Mouse (Mus musculus): ENCODE data around the gene Atp1b2. TPM values are rescaled to one million over a fixed set of nuclear protein-coding genes. Genes with fewer than 3 reads are reported as not detected.

Atp1b2 gene
- polyA plus RNA-seq, 1 experiment from 2014 or later = 60.0 TPM

- WGBS = 96% methylated on average over 22 of the region's 22 CpGs
- no peak overlapping the region for H3K9ac ChIP-seq
- H3K36me3 ChIP-seq (replicated peaks) = 0 out of 2 replicates have a peak, but pooled peaks cover 25% of the 10 kb centered on the region
- no peak overlapping the region for H3K4me2 ChIP-seq
- no peak for ATAC-seq (replicated peaks)
- no peaks in the 10 kb centered on the region for H3K27me3 ChIP-seq (replicated peaks)
- H3K4me3 ChIP-seq = no peak overlapping the region
- no peaks in the 10 kb centered on the region for H3K4me1 ChIP-seq
- H3K27ac ChIP-seq = no peak overlapping the region
- H3K9me3 ChIP-seq = no peaks in the 10 kb centered on the region
These were observed 16.4 kb downstream of the Atp1b2 start for GRCm38 (mm10) chr11:69589207-69589834.

GRCm38 (mm10) chr11:69585718-69586325 is 19.9 kb downstream of the Atp1b2 start:
- ATAC-seq (replicated peaks) = no peak
- Histone ChIP-seq H3K9me3 (no peaks in the 10 kb centered on the region), H3K9ac (no peak overlapping the region), H3K27me3 (replicated peaks) (no peaks in the 10 kb centered on the region), H3K4me3 (no peak overlapping the region), H3K27ac (no peak overlapping the region), H3K4me2 (no peak overlapping the region), H3K4me1 (peaks cover 12% of the 10 kb centered on the region), H3K36me3 (replicated peaks) (0 out of 2 replicates have a peak, but pooled peaks cover 20% of the 10 kb centered on the region)
- 84% methylated on average over 7 of the region's 7 CpGs for WGBS

GRCm38 (mm10) chr11:69584937-69585336 is 20.8 kb downstream of the Atp1b2 start:
- Histone ChIP-seq H3K9me3 (no peaks in the 10 kb centered on the region), H3K27me3 (replicated peaks) (no peaks in the 10 kb centered on the region), H3K9ac (no peak overlapping the region), H3K36me3 (replicated peaks) (0 out of 2 replicates have a peak, but pooled peaks cover 13% of the 10 kb centered on the region), H3K4me2 (no peak overlapping the region), H3K27ac (no peak overlapping the region), H3K4me3 (no peak overlapping the region), H3K4me1 (peaks cover 12% of the 10 kb centered on the region)
- 98% methylated on average over 13 of the region's 13 CpGs for WGBS
- no peak for ATAC-seq (replicated peaks)

GRCm38 (mm10) chr11:69584008-69584407 is 21.7 kb downstream of the Atp1b2 start:
- Histone ChIP-seq H3K9me3 (no peaks in the 10 kb centered on the region), H3K4me2 (no peak overlapping the region), H3K4me3 (no peak overlapping the region), H3K36me3 (replicated peaks) (0 out of 2 replicates have a peak, but pooled peaks cover 5% of the 10 kb centered on the region), H3K27me3 (replicated peaks) (no peaks in the 10 kb centered on the region), H3K4me1 (peaks cover 16% of the 10 kb centered on the region), H3K27ac (no peak overlapping the region), H3K9ac (no peak overlapping the region)
- ATAC-seq (replicated peaks) = no peak
- 87% methylated on average over 7 of the region's 7 CpGs for WGBS

GRCm38 (mm10) chr11:69582230-69582805 is 23.4 kb downstream of the Atp1b2 start:
- Histone ChIP-seq H3K4me2 (peak overlapping the region; percentile 85), H3K27ac (peak overlapping the region; percentile 93; the same call in 1 of the 2 replicates), H3K4me3 (peak overlapping the region; percentile 86), H3K36me3 (replicated peaks) (no peaks in the 10 kb centered on the region), H3K9me3 (no peaks in the 10 kb centered on the region), H3K4me1 (peaks cover 30% of the 10 kb centered on the region), H3K27me3 (replicated peaks) (no peaks in the 10 kb centered on the region), H3K9ac (0 out of 2 replicates have a peak overlapping the region, but pooled peaks have one; percentile 1)
- ATAC-seq (replicated peaks) = no peak
- WGBS = 60% methylated on average over 9 of the region's 9 CpGs

- Histone ChIP-seq H3K9ac (peak overlapping the region; percentile 68), H3K4me3 (peak overlapping the region; percentile 86), H3K4me1 (peaks cover 35% of the 10 kb centered on the region), H3K27me3 (replicated peaks) (no peaks in the 10 kb centered on the region), H3K9me3 (no peaks in the 10 kb centered on the region), H3K4me2 (peak overlapping the region; percentile 85), H3K36me3 (replicated peaks) (no peaks in the 10 kb centered on the region), H3K27ac (peak overlapping the region; percentile 93)
- ATAC-seq (replicated peaks) = no peak
- WGBS = 0% methylated on average over 8 of the region's 8 CpGs
These were observed 23.9 kb downstream of the Atp1b2 start for GRCm38 (mm10) chr11:69581814-69582213.

- Histone ChIP-seq H3K9me3 (no peaks in the 10 kb centered on the region), H3K36me3 (replicated peaks) (no peaks in the 10 kb centered on the region)
- ATAC-seq (replicated peaks) = peak; percentile 84
These were observed 24.5 kb downstream of the Atp1b2 start for GRCm38 (mm10) chr11:69581147-69581688.

GRCm38 (mm10) chr11:69580572-69581146 is 25.1 kb downstream of the Atp1b2 start:
- Histone ChIP-seq H3K9ac (peak overlapping the region; percentile 68), H3K27ac (peak overlapping the region; percentile 93), H3K4me1 (peaks cover 45% of the 10 kb centered on the region), H3K27me3 (replicated peaks) (no peaks in the 10 kb centered on the region), H3K4me2 (peak overlapping the region; percentile 85), H3K9me3 (no peaks in the 10 kb centered on the region), H3K4me3 (peak overlapping the region; percentile 86), H3K36me3 (replicated peaks) (no peaks in the 10 kb centered on the region)
- peak; percentile 16 for ATAC-seq (replicated peaks)
- under 1% methylated on average over 25 of the region's 25 CpGs for WGBS

More at GRCm38 (mm10) chr11:69581147-69581688, 24.5 kb downstream of the Atp1b2 start:
- peak overlapping the region; percentile 86 for H3K4me3 ChIP-seq
- H3K27ac ChIP-seq = peak overlapping the region; percentile 93
- H3K27me3 ChIP-seq (replicated peaks) = no peaks in the 10 kb centered on the region
- H3K4me2 ChIP-seq = peak overlapping the region; percentile 85
- H3K9ac ChIP-seq = peak overlapping the region; percentile 68
- WGBS = 0% methylated on average over 36 of the region's 36 CpGs
- peaks cover 41% of the 10 kb centered on the region for H3K4me1 ChIP-seq

GRCm38 (mm10) chr11:69580091-69580514 is 25.6 kb downstream of the Atp1b2 start, which contains the start of the genes Wrap53 and Trp53:
Wrap53 (minus strand) TSS chr11:69580255.
Trp53 (plus strand) TSS chr11:69580359.
- Histone ChIP-seq H3K9ac (peak within 1 kb of the TSS; percentile 69), H3K27ac (peak within 1 kb of the TSS; percentile 93), H3K9me3 (no peaks in the 10 kb centered on the region), H3K4me3 (peak within 1 kb of the TSS; percentile 86), H3K36me3 (replicated peaks) (no peaks in the 10 kb centered on the region), H3K27me3 (replicated peaks) (no peaks in the 10 kb centered on the region), H3K4me1 (peaks cover 51% of the 10 kb centered on the region), H3K4me2 (peak within 1 kb of the TSS; percentile 85)
- ATAC-seq (replicated peaks) = peak; percentile 67
- under 1% methylated on average over 13 of the region's 13 CpGs for WGBS

GRCm38 (mm10) chr11:69579128-69580017 is 26.4 kb downstream of the Atp1b2 start:
- Histone ChIP-seq H3K9me3 (no peaks in the 10 kb centered on the region), H3K4me2 (peak overlapping the region; percentile 85), H3K9ac (peak overlapping the region; percentile 69), H3K4me1 (peaks cover 58% of the 10 kb centered on the region), H3K27ac (peak overlapping the region; percentile 93), H3K4me3 (peak overlapping the region; percentile 86), H3K36me3 (replicated peaks) (no peaks in the 10 kb centered on the region), H3K27me3 (replicated peaks) (no peaks in the 10 kb centered on the region)
- ATAC-seq (replicated peaks) = peak; percentile 90
- WGBS = under 1% methylated on average over 39 of the region's 39 CpGs

GRCm38 (mm10) chr11:69578301-69578700 is 27.4 kb downstream of the Atp1b2 start:
- no peaks in the 10 kb centered on the region for H3K9me3 ChIP-seq
- H3K4me1 ChIP-seq = peaks cover 58% of the 10 kb centered on the region
- peak overlapping the region; percentile 86 for H3K4me3 ChIP-seq
- H3K4me2 ChIP-seq = peak overlapping the region; percentile 85
- WGBS = 16% methylated on average over 15 of the region's 15 CpGs
- no peaks in the 10 kb centered on the region for H3K36me3 ChIP-seq (replicated peaks)
- H3K27me3 ChIP-seq (replicated peaks) = no peaks in the 10 kb centered on the region
- H3K9ac ChIP-seq = peak overlapping the region; percentile 69
- H3K27ac ChIP-seq = no peak overlapping the region
- ATAC-seq (replicated peaks) = no peak
